Mouse (Mus musculus) cortical plate, adult 2 months (tissue): Measurements from ENCODE around the gene Zfp365.

ENCODE experiments used
- CTCF ChIP-seq: fragments of 200-500 bp; IDR thresholded peaks from 2 replicates; pipeline ENCODE4 v1.5.1; 2011; ENCODE audit warnings: mild to moderate bottlenecking, control low read depth, low read length; ENCODE audit not compliant: insufficient read depth; ENCODE audit errors: extremely low read depth
- POLR2A ChIP-seq: fragments of 200-500 bp; IDR thresholded peaks from 2 replicates; pipeline ENCODE4 v1.6.1; 2011; ENCODE audit warnings: mild to moderate bottlenecking, low read length, control low read depth; ENCODE audit not compliant: insufficient read depth; ENCODE audit errors: extremely low read depth

GRCm38 (mm10) chr10:67898355-67898935, 14.0 kb downstream of the Zfp365 start:
- TF ChIP-seq CTCF = no peak
- TF ChIP-seq POLR2A = no peak
